Mouse (Mus musculus) midbrain, embryonic 13.5 days (tissue): ENCODE measurements around the gene Tsc1. TPM values are rescaled to one million over a fixed set of nuclear protein-coding genes. Genes with fewer than 3 reads are reported as not detected.

ENCODE experiments used
- ATAC-seq: fragments of 200-750 bp; cut with Nextera tagmentation; 2 replicates; pipeline ENCODE4 v1.8.0; 2017; ENCODE audit warnings: mild to moderate bottlenecking, moderate TSS enrichment, moderate library complexity
- H3K27ac ChIP-seq: fragments of 300-500 bp; sonication (generic); 2 replicates; pipeline ENCODE4 v1.5.1; 2015; ENCODE audit warnings: inconsistent platforms, mild to moderate bottlenecking, moderate library complexity
- H3K27me3 ChIP-seq: fragments of 300-500 bp; sonication (generic); 2 replicates; pipeline ENCODE4 v1.6.1; 2015; ENCODE audit warnings: mild to moderate bottlenecking, inconsistent platforms
- H3K36me3 ChIP-seq: fragments of 300-500 bp; sonication (generic); 2 replicates; pipeline ENCODE4 v1.6.1; 2015; ENCODE audit warnings: mild to moderate bottlenecking, inconsistent platforms
- H3K4me1 ChIP-seq: fragments of 300-500 bp; sonication (generic); replicated peaks from 2 replicates; pipeline ENCODE4 v1.6.1; 2015; ENCODE audit warnings: inconsistent platforms
- H3K4me2 ChIP-seq: fragments of 300-500 bp; sonication (generic); replicated peaks from 2 replicates; pipeline ENCODE4 v1.6.1; 2015; ENCODE audit warnings: moderate library complexity, mild to moderate bottlenecking, inconsistent platforms
- H3K4me3 ChIP-seq: fragments of 300-500 bp; sonication (generic); replicated peaks from 2 replicates; pipeline ENCODE4 v1.5.1; 2015; ENCODE audit warnings: mild to moderate bottlenecking, inconsistent platforms
- H3K9ac ChIP-seq: fragments of 300-500 bp; sonication (generic); replicated peaks from 2 replicates; pipeline ENCODE4 v1.6.1; 2015; ENCODE audit warnings: mild to moderate bottlenecking, inconsistent platforms
- H3K9me3 ChIP-seq: fragments of 300-500 bp; sonication (generic); 2 replicates; pipeline ENCODE4 v1.6.1; 2016; ENCODE audit warnings: mild to moderate bottlenecking, inconsistent platforms
- WGBS: fragments of 180-500 bp; shearing (Covaris S2); methylation state at CpG from one replicate; pipeline ENCODE4 v1.1.7; 2015; 5-methylcytosine and 5-hydroxymethylcytosine counted together
- microRNA-seq: library from miRNA; unstranded; fragments of <30 nt; microRNA quantifications from one replicate; pipeline ENCODE4, GENCODE M21; 2016
- polyA plus RNA-seq: library from polyadenylated mRNA; unstranded; fragments of >200 nt; fragmentation: Nextera tagmentation; extraction: Ambion mirVana; gene quantifications from 2 replicates; pipeline ENCODE4 v1.2.1, GENCODE M21; 2015

Tsc1 gene
- polyA plus RNA-seq, 1 experiment from 2014 or later, result 38.4 TPM

GRCm38 (mm10) chr2:28706106-28706636, 65.1 kb downstream of the Tsc1 start:
- 71% methylated on average over 8 of the region's 8 CpGs for WGBS
- H3K9me3 ChIP-seq, result no peaks in the 10 kb centered on the region
- H3K27me3 ChIP-seq, result peaks cover 4% of the 10 kb centered on the region; the same call in 1 of the 2 replicates
- H3K4me2 ChIP-seq, result no peak overlapping the region
- H3K4me1 ChIP-seq, result peaks cover 21% of the 10 kb centered on the region
- H3K36me3 ChIP-seq, result no peaks in the 10 kb centered on the region
- no peak overlapping the region for H3K9ac ChIP-seq
- no peak for ATAC-seq
- no peak overlapping the region for H3K4me3 ChIP-seq
- no peak overlapping the region for H3K27ac ChIP-seq

GRCm38 (mm10) chr2:28706787-28707186, 65.8 kb downstream of the Tsc1 start:
- Histone ChIP-seq H3K9me3 (no peaks in the 10 kb centered on the region), H3K4me2 (no peak overlapping the region), H3K27me3 (peaks cover 3% of the 10 kb centered on the region; the same call in 1 of the 2 replicates), H3K9ac (no peak overlapping the region), H3K27ac (no peak overlapping the region), H3K4me3 (no peak overlapping the region), H3K4me1 (peaks cover 21% of the 10 kb centered on the region), H3K36me3 (no peaks in the 10 kb centered on the region)
- 78% methylated on average over 6 of the region's 6 CpGs for WGBS
- no peak for ATAC-seq

GRCm38 (mm10) chr2:28713036-28713435, 72.0 kb downstream of the Tsc1 start:
- H3K4me1 ChIP-seq, result peaks cover 9% of the 10 kb centered on the region
- H3K4me3 ChIP-seq, result no peak overlapping the region
- H3K27ac ChIP-seq, result no peak overlapping the region
- H3K4me2 ChIP-seq, result no peak overlapping the region
- 87% methylated on average over 8 of the region's 8 CpGs for WGBS
- no peaks in the 10 kb centered on the region for H3K27me3 ChIP-seq
- no peaks in the 10 kb centered on the region for H3K36me3 ChIP-seq
- H3K9me3 ChIP-seq, result no peaks in the 10 kb centered on the region
- no peak for ATAC-seq
- no peak overlapping the region for H3K9ac ChIP-seq

- H3K4me1 ChIP-seq, result peaks cover 11% of the 10 kb centered on the region
- H3K27me3 ChIP-seq, result no peaks in the 10 kb centered on the region
- ATAC-seq, result no peak
- H3K36me3 ChIP-seq, result no peaks in the 10 kb centered on the region
- H3K4me2 ChIP-seq, result no peak overlapping the region
- no peaks in the 10 kb centered on the region for H3K9me3 ChIP-seq
- WGBS, result 93% methylated on average over 8 of the region's 8 CpGs
- H3K9ac ChIP-seq, result no peak overlapping the region
- H3K4me3 ChIP-seq, result no peak overlapping the region
- no peak overlapping the region for H3K27ac ChIP-seq
Observed at GRCm38 (mm10) chr2:28722419-28722818, 81.4 kb downstream of the Tsc1 start.

- Histone ChIP-seq H3K27me3 (no peaks in the 10 kb centered on the region), H3K9me3 (no peaks in the 10 kb centered on the region), H3K4me2 (no peak overlapping the region), H3K36me3 (no peaks in the 10 kb centered on the region), H3K27ac (no peak overlapping the region), H3K4me1 (peaks cover 25% of the 10 kb centered on the region), H3K9ac (no peak overlapping the region), H3K4me3 (no peak overlapping the region)
- peak; percentile 38 for ATAC-seq
- 62% methylated on average over 9 of the region's 9 CpGs for WGBS
Observed at GRCm38 (mm10) chr2:28723912-28724311, 82.9 kb downstream of the Tsc1 start.

GRCm38 (mm10) chr2:28727786-28728404, 86.9 kb downstream of the Tsc1 start:
- H3K27me3 ChIP-seq, result no peaks in the 10 kb centered on the region
- H3K4me2 ChIP-seq, result peak overlapping the region; percentile 4; the same call in 1 of the 2 replicates
- peak; percentile 86 for ATAC-seq
- no peak overlapping the region for H3K4me3 ChIP-seq
- peaks cover 25% of the 10 kb centered on the region for H3K4me1 ChIP-seq
- peak overlapping the region; percentile 47 for H3K9ac ChIP-seq
- no peaks in the 10 kb centered on the region for H3K36me3 ChIP-seq
- H3K9me3 ChIP-seq, result no peaks in the 10 kb centered on the region
- 17% methylated on average over 16 of the region's 16 CpGs for WGBS
- peak overlapping the region; percentile 67 for H3K27ac ChIP-seq

GRCm38 (mm10) chr2:28730676-28731075, 89.6 kb downstream of the Tsc1 start:
- Histone ChIP-seq H3K9ac (no peak overlapping the region), H3K27me3 (no peaks in the 10 kb centered on the region), H3K4me1 (peaks cover 21% of the 10 kb centered on the region), H3K27ac (no peak overlapping the region), H3K4me3 (no peak overlapping the region), H3K36me3 (no peaks in the 10 kb centered on the region), H3K9me3 (no peaks in the 10 kb centered on the region), H3K4me2 (no peak overlapping the region)
- no peak for ATAC-seq

- Histone ChIP-seq H3K4me3 (no peak overlapping the region), H3K27me3 (no peaks in the 10 kb centered on the region), H3K9ac (no peak overlapping the region), H3K27ac (no peak overlapping the region), H3K4me1 (0 out of 2 replicates have a peak, but pooled peaks cover 8% of the 10 kb centered on the region), H3K4me2 (no peak overlapping the region), H3K36me3 (no peaks in the 10 kb centered on the region), H3K9me3 (no peaks in the 10 kb centered on the region)
- ATAC-seq, result no peak
- 88% methylated on average over 5 of the region's 5 CpGs for WGBS
Observed at GRCm38 (mm10) chr2:28737112-28737511, 96.1 kb downstream of the Tsc1 start.

- H3K4me3 ChIP-seq, result no peak overlapping the region
- H3K27me3 ChIP-seq, result no peaks in the 10 kb centered on the region
- H3K27ac ChIP-seq, result no peak overlapping the region
- 0 out of 2 replicates have a peak, but pooled peaks cover 12% of the 10 kb centered on the region for H3K4me1 ChIP-seq
- H3K36me3 ChIP-seq, result no peaks in the 10 kb centered on the region
- H3K4me2 ChIP-seq, result no peak overlapping the region
- no peaks in the 10 kb centered on the region for H3K9me3 ChIP-seq
- no peak overlapping the region for H3K9ac ChIP-seq
- no peak for ATAC-seq
- 81% methylated on average over 5 of the region's 5 CpGs for WGBS
Observed at GRCm38 (mm10) chr2:28740159-28740558, 99.1 kb downstream of the Tsc1 start.

Small RNA genes lying within 50 kb of the gene (microRNA-seq; reads per million reads assigned to microRNA genes)
- not detected for gene Gm22824
- 1.6 reads per million for gene Mir3088

Other genes starting within 250 kb of the Tsc1 start
- gene Ppp1r26, start 194.4 kb upstream of the Tsc1 start, polyA plus RNA-seq, result 10.7 and 11.8 TPM in 2 replicates
- gene 1700007K13Rik, start 174.9 kb upstream of the Tsc1 start, polyA plus RNA-seq, result 0.85 and 1.3 TPM in 2 replicates
- 50.1 and 52.3 TPM in 2 replicates for gene Mrps2, start 173.2 kb upstream of the Tsc1 start, polyA plus RNA-seq
- gene Gbgt1, start 144.3 kb upstream of the Tsc1 start, polyA plus RNA-seq, result 0.54 and 1.4 TPM in 2 replicates
- gene Gm10134, start 135.1 kb upstream of the Tsc1 start, polyA plus RNA-seq, result 1.0 and 1.5 TPM in 2 replicates
- 70.8 and 82.0 TPM in 2 replicates for gene Ralgds, start 128.1 kb upstream of the Tsc1 start, polyA plus RNA-seq
- 0.07 and 0.13 TPM in 2 replicates for gene Cel, start 77.8 kb upstream of the Tsc1 start, polyA plus RNA-seq
- 51.0 and 51.6 TPM in 2 replicates for gene Gtf3c5, start 57.5 kb upstream of the Tsc1 start, polyA plus RNA-seq
- 0.43 and 0.67 TPM in 2 replicates for gene Gfi1b, start 19.2 kb upstream of the Tsc1 start, polyA plus RNA-seq
- 1.1 and 1.6 TPM in 2 replicates for gene Spaca9, start 58.5 kb downstream of the Tsc1 start, polyA plus RNA-seq
- 2.2 and 2.6 TPM in 2 replicates for gene Ak8, start 58.9 kb downstream of the Tsc1 start, polyA plus RNA-seq
- 21.3 and 22.0 TPM in 2 replicates for gene Gtf3c4, start 199.1 kb downstream of the Tsc1 start, polyA plus RNA-seq
- gene Ddx31, start 199.2 kb downstream of the Tsc1 start, polyA plus RNA-seq, result 14.1 and 16.9 TPM in 2 replicates